Comparison of ENCODE assay signal across 12 mouse cellular contexts in genomic region chr9:88439991-88440390, GRCm38 (mm10). TPM values are rescaled to one million over a fixed set of nuclear protein-coding genes. Genes with fewer than 3 reads are reported as not detected.
DNase-seq lines count a peak whose midpoint lies in the region; ATAC-seq and TF ChIP-seq lines count a peak whose summit lies in the region.
"Had no signal": no experiment of that assay in that cellular context is flagged by ENCODE, and none has a peak within 500 bp of the region (broad histone marks: within the 10 kb centered on the region; RNA-seq: fewer than 3 reads in every experiment).

No protein-coding gene starts in this region.

- no peak for ATAC-seq in forebrain, embryonic 12.5 days (ENCODE audit: low FRiP score)
- no peak for ATAC-seq in forebrain, embryonic 15.5 days (replicated peaks)
- no peak for ATAC-seq in lung, embryonic 16.5 days (ENCODE audit: low read depth)
- ATAC-seq in intestine, embryonic 15.5 days = no peak

- no peak overlapping the region for H3ac ChIP-seq in myocyte (ENCODE audit: control insufficient read depth, insufficient read length)

- H3K36me3 ChIP-seq in forebrain, embryonic 12.5 days (replicated peaks) = peaks cover 4% of the 10 kb centered on the region
- H3K36me3 ChIP-seq in forebrain, embryonic 15.5 days = peaks cover 5% of the 10 kb centered on the region
- peaks cover 4% of the 10 kb centered on the region; the same call in 1 of the 2 replicates for H3K36me3 ChIP-seq in lung, embryonic 16.5 days (ENCODE audit: control insufficient read depth, insufficient read depth, low read length)
- 0 out of 2 replicates have a peak, but pooled peaks cover 3% of the 10 kb centered on the region for H3K36me3 ChIP-seq in intestine, embryonic 15.5 days
- peaks cover under 1% of the 10 kb centered on the region for H3K36me3 ChIP-seq in myocyte (ENCODE audit: control insufficient read depth, insufficient read depth)

- H3K27me3 ChIP-seq in forebrain, embryonic 12.5 days = no peaks in the 10 kb centered on the region
- no peaks in the 10 kb centered on the region for H3K27me3 ChIP-seq in forebrain, embryonic 15.5 days
- no peaks in the 10 kb centered on the region for H3K27me3 ChIP-seq in lung, embryonic 16.5 days (ENCODE audit: control insufficient read depth, insufficient read depth, low read depth, low read length)
- no peaks in the 10 kb centered on the region for H3K27me3 ChIP-seq in intestine, embryonic 15.5 days (replicated peaks)
- no peaks in the 10 kb centered on the region for H3K27me3 ChIP-seq in myocyte (ENCODE audit: control insufficient read depth, insufficient read depth, insufficient read length)

- no peak for DNase-seq in lung, postnatal 14 days
- DNase-seq in left cerebral cortex, postnatal 25 days (ENCODE audit: low spot score in 2 of 2) = no peak
- no peak for DNase-seq in gastrocnemius, postnatal 10 days
- DNase-seq: kidney, adult 2 months; right cerebral cortex, postnatal 4 days had no signal

- H3K4me3 ChIP-seq in forebrain, embryonic 12.5 days (replicated peaks) = no peak overlapping the region
- no peak overlapping the region for H3K4me3 ChIP-seq in forebrain, embryonic 15.5 days
- no peak overlapping the region for H3K4me3 ChIP-seq in lung, embryonic 16.5 days (ENCODE audit: low read length)
- no peak overlapping the region for H3K4me3 ChIP-seq in intestine, embryonic 15.5 days (replicated peaks)
- H3K4me3 ChIP-seq in myocyte = peak overlapping the region; percentile 66

- H3K9ac ChIP-seq in forebrain, embryonic 12.5 days = no peak overlapping the region
- H3K9ac ChIP-seq in forebrain, embryonic 15.5 days (replicated peaks) = no peak overlapping the region; the same call in 1 of the 2 replicates
- H3K9ac ChIP-seq in lung, embryonic 16.5 days (ENCODE audit: low read length) = no peak overlapping the region
- H3K9ac ChIP-seq in intestine, embryonic 15.5 days = no peak overlapping the region

- H3K9me3 ChIP-seq in forebrain, embryonic 12.5 days = no peaks in the 10 kb centered on the region
- H3K9me3 ChIP-seq in forebrain, embryonic 15.5 days = no peaks in the 10 kb centered on the region
- no peaks in the 10 kb centered on the region for H3K9me3 ChIP-seq in lung, embryonic 16.5 days (ENCODE audit: control insufficient read depth, low read length)
- no peaks in the 10 kb centered on the region for H3K9me3 ChIP-seq in intestine, embryonic 15.5 days

- H3K4me1 ChIP-seq in forebrain, embryonic 12.5 days = peaks cover 4% of the 10 kb centered on the region; the same call in 1 of the 2 replicates
- H3K4me1 ChIP-seq in forebrain, embryonic 15.5 days = peaks cover 12% of the 10 kb centered on the region; the same call in 1 of the 2 replicates
- peaks cover 9% of the 10 kb centered on the region; the same call in 1 of the 2 replicates for H3K4me1 ChIP-seq in lung, embryonic 16.5 days (replicated peaks; ENCODE audit: control insufficient read depth, insufficient read depth, low read length)
- peaks cover 2% of the 10 kb centered on the region; the same call in 1 of the 2 replicates for H3K4me1 ChIP-seq in intestine, embryonic 15.5 days (replicated peaks)

- H3K79me2 ChIP-seq in myocyte (ENCODE audit: control insufficient read depth, insufficient read depth) = peaks cover 12% of the 10 kb centered on the region

- H3K27ac ChIP-seq in forebrain, embryonic 12.5 days = no peak overlapping the region
- no peak overlapping the region for H3K27ac ChIP-seq in forebrain, embryonic 15.5 days (replicated peaks)
- no peak overlapping the region for H3K27ac ChIP-seq in lung, embryonic 16.5 days (ENCODE audit: low read length)
- no peak overlapping the region for H3K27ac ChIP-seq in intestine, embryonic 15.5 days

- peak overlapping the region; percentile 86; the same call in 1 of the 2 replicates for H3K4me2 ChIP-seq in forebrain, embryonic 12.5 days
- H3K4me2 ChIP-seq in forebrain, embryonic 15.5 days (replicated peaks) = no peak overlapping the region; the same call in 1 of the 2 replicates
- H3K4me2 ChIP-seq in lung, embryonic 16.5 days (ENCODE audit: low read depth, low read length) = peak overlapping the region; percentile 34
- H3K4me2 ChIP-seq in intestine, embryonic 15.5 days (replicated peaks) = peak overlapping the region; percentile 80; the same call in 1 of the 2 replicates
- peak overlapping the region; percentile 78 for H3K4me2 ChIP-seq in myocyte (ENCODE audit: low read depth)

- 35% methylated on average over 5 of the region's 5 CpGs for WGBS in forebrain, embryonic 12.5 days
- 26% methylated on average over 5 of the region's 5 CpGs for WGBS in forebrain, embryonic 15.5 days
- WGBS in lung, embryonic 16.5 days = 17% methylated on average over 5 of the region's 5 CpGs
- 19% methylated on average over 5 of the region's 5 CpGs for WGBS in intestine, embryonic 15.5 days

- intact Hi-C loops in left cerebral cortex, postnatal 25 days (cut with DNase I) = loop anchor here (2.0 kb wide), 2 partner anchors 41 to 109 kb away; partner anchors contain the start of gene Zfp949

- TF ChIP-seq POLR2A in myocyte (IDR thresholded peaks at IDR 0.05; ENCODE audit: insufficient read length, low read depth) = no peak

TF ChIP-seq in myocyte, 11 proteins besides CTCF, POLR2A, EP300 and RAD21:
- TF ChIP-seq MYOG (IDR thresholded peaks at IDR 0.05; ENCODE audit: control insufficient read depth in 1 of 3, insufficient read depth in 1 of 3, insufficient read length in 2 of 3, low read depth in 2 of 3) (no peak), E2F4 (IDR thresholded peaks at IDR 0.05; ENCODE audit: insufficient read depth) (no peak), MYOD1 (IDR thresholded peaks at IDR 0.05; ENCODE audit: control insufficient read depth in 1 of 3, insufficient read length in 2 of 3, low read depth in 2 of 3) (no peak), TCF12 (IDR thresholded peaks at IDR 0.05; ENCODE audit: insufficient read depth, poor library complexity, severe bottlenecking) (no peak), USF1 (IDR thresholded peaks at IDR 0.05; ENCODE audit: low read depth) (no peak), SRF (IDR thresholded peaks at IDR 0.05; ENCODE audit: control insufficient read depth, insufficient read length, low read depth) (no peak), CEBPB (IDR thresholded peaks at IDR 0.05; ENCODE audit: insufficient read depth, poor library complexity, severe bottlenecking) (no peak), POLR2AphosphoS2 (IDR thresholded peaks at IDR 0.05; ENCODE audit: insufficient read length, low read depth) (no peak), TCF3 (IDR thresholded peaks at IDR 0.05; ENCODE audit: insufficient read length, low read depth) (no peak), MAX (IDR thresholded peaks at IDR 0.05; ENCODE audit: low read depth) (no peak), REST (IDR thresholded peaks at IDR 0.05; ENCODE audit: insufficient read depth, insufficient read length) (no peak)

RNA-seq across cellular contexts. Expression of gene Snx14, which starts 1.2 kb away (rescaled TPM):
- 22.4 and 25.0 TPM in 2 replicates for polyA plus RNA-seq in forebrain, embryonic 12.5 days (2016; fragmentation: Nextera tagmentation; extraction: Ambion mirVana)
- 26.2 and 27.7 TPM in 2 replicates for polyA plus RNA-seq in forebrain, embryonic 15.5 days (2015; fragmentation: Nextera tagmentation; extraction: Ambion mirVana)
- polyA plus RNA-seq in lung, embryonic 16.5 days (2015; fragmentation: Nextera tagmentation; extraction: Ambion mirVana) = 28.8 and 30.1 TPM in 2 replicates
- polyA plus RNA-seq in intestine, embryonic 15.5 days (2015; fragmentation: Nextera tagmentation; extraction: Ambion mirVana) = 31.3 and 35.2 TPM in 2 replicates
- polyA plus RNA-seq in myocyte (2012; fragmentation: generic; extraction: Trizol) = 9.6 TPM
- total RNA-seq in left cerebral cortex, postnatal 25 days (2021) = 10 to 100 TPM; 52.9 to 54.7 TPM
- total RNA-seq in gastrocnemius, postnatal 10 days (2021) = 10 to 100 TPM; 17.3 to 19.7 TPM

RNA-seq across cellular contexts. Expression of gene Gm20537, which starts 16.4 kb away (rescaled TPM):
- polyA plus RNA-seq in forebrain, embryonic 12.5 days (2016; fragmentation: Nextera tagmentation; extraction: Ambion mirVana) = 0.42 and 1.2 TPM in 2 replicates
- 0.57 and 0.69 TPM in 2 replicates for polyA plus RNA-seq in forebrain, embryonic 15.5 days (2015; fragmentation: Nextera tagmentation; extraction: Ambion mirVana)
- polyA plus RNA-seq in lung, embryonic 16.5 days (2015; fragmentation: Nextera tagmentation; extraction: Ambion mirVana) = 0.94 and 1.2 TPM in 2 replicates
- polyA plus RNA-seq in intestine, embryonic 15.5 days (2015; fragmentation: Nextera tagmentation; extraction: Ambion mirVana) = not detected in 2 replicates
- not detected for polyA plus RNA-seq in myocyte (2012; fragmentation: generic; extraction: Trizol)
- 1 to 10 TPM; 1.3 to 2.9 TPM for total RNA-seq in left cerebral cortex, postnatal 25 days (2021)
- total RNA-seq in gastrocnemius, postnatal 10 days (2021) = not detected
- total RNA-seq: gastrocnemius, adult 18-20 months; left cerebral cortex, adult 8-10 months had no signal

RNA-seq across cellular contexts. Expression of gene Syncrip, which starts 42.4 kb away (rescaled TPM):
- 153 and 154 TPM in 2 replicates for polyA plus RNA-seq in forebrain, embryonic 12.5 days (2016; fragmentation: Nextera tagmentation; extraction: Ambion mirVana)
- polyA plus RNA-seq in forebrain, embryonic 15.5 days (2015; fragmentation: Nextera tagmentation; extraction: Ambion mirVana) = 120 and 123 TPM in 2 replicates
- polyA plus RNA-seq in lung, embryonic 16.5 days (2015; fragmentation: Nextera tagmentation; extraction: Ambion mirVana) = 82.4 and 89.0 TPM in 2 replicates
- polyA plus RNA-seq in intestine, embryonic 15.5 days (2015; fragmentation: Nextera tagmentation; extraction: Ambion mirVana) = 78.3 and 98.9 TPM in 2 replicates
- polyA plus RNA-seq in myocyte (2012; fragmentation: generic; extraction: Trizol) = 41.8 TPM
- total RNA-seq in left cerebral cortex, postnatal 25 days (2021) = 10 to 100 TPM; 67.6 to 68.3 TPM
- 10 to 100 TPM; 65.8 to 77.3 TPM for total RNA-seq in gastrocnemius, postnatal 10 days (2021)
